In genomic region chr16:44347071-44347901, GRCm38 (mm10) we compare ENCODE assay signal across 8 mouse cellular contexts. TPM values are rescaled to one million over a fixed set of nuclear protein-coding genes. Genes with fewer than 3 reads are reported as not detected.
DNase-seq lines count a peak whose midpoint lies in the region; ATAC-seq and TF ChIP-seq lines count a peak whose summit lies in the region.

Gene Spice1 (plus strand): TSS chr16:44347121.

- 0 out of 2 replicates have a peak, but pooled peaks cover 3% of the 10 kb centered on the region for H3K4me1 ChIP-seq in hindbrain, embryonic 14.5 days (replicated peaks; ENCODE audit: control insufficient read depth, insufficient read depth, low read length)

- peak; percentile 81 for TF ChIP-seq CTCF in Patski (IDR thresholded peaks at IDR 0.05)

- POLR2A ChIA-PET in Patski (lab: Charles Lee): interaction anchor here (0.6 kb wide), 1 partner anchor 81 kb away, joined by 3 read pairs; no protein-coding TSS in a partner anchor

- in situ Hi-C loops in Patski (cut with MboI; ENCODE audit: low pct_unique_long_range_greater_than_20kb): loop anchor here (5.0 kb wide), 1 partner anchor 100 kb away; no protein-coding TSS in a partner anchor

- peak within 1 kb of the TSS; percentile 57 for H3K9ac ChIP-seq in hindbrain, embryonic 14.5 days

- peaks cover 11% of the 10 kb centered on the region for H3K27me3 ChIP-seq in Patski
- H3K27me3 ChIP-seq in hindbrain, embryonic 14.5 days (ENCODE audit: control insufficient read depth, insufficient read depth, low read length): no peaks in the 10 kb centered on the region

- H3K36me3 ChIP-seq in hindbrain, embryonic 14.5 days (replicated peaks; ENCODE audit: control insufficient read depth, insufficient read depth): no peaks in the 10 kb centered on the region

- no peaks in the 10 kb centered on the region for H3K9me3 ChIP-seq in hindbrain, embryonic 14.5 days (ENCODE audit: control insufficient read depth, low read length)

- ATAC-seq in Patski: peak; percentile 99
- peak; percentile 99 for ATAC-seq in hindbrain, embryonic 14.5 days (ENCODE audit: low FRiP score)

- peak within 1 kb of the TSS; percentile 69 for H3K4me2 ChIP-seq in hindbrain, embryonic 14.5 days (replicated peaks)

- under 1% methylated on average over 67 of the region's 67 CpGs for WGBS in hindbrain, embryonic 14.5 days

- CTCF ChIA-PET in Patski (lab: Charles Lee): interaction anchor here (0.8 to 1.5 kb wide), 2 partner anchors 10 to 105 kb away, joined by 3 to 5 read pairs; no protein-coding TSS in a partner anchor

- H3K4me3 ChIP-seq in hindbrain, embryonic 14.5 days (replicated peaks; ENCODE audit: low read length): peak within 1 kb of the TSS; percentile 64

- peak within 1 kb of the TSS; percentile 56; the same call in 1 of the 2 replicates for H3K27ac ChIP-seq in hindbrain, embryonic 14.5 days

- DNase-seq in Patski (ENCODE audit: low read depth, low spot score): peak; percentile 42
- DNase-seq in cerebellum, postnatal 14 days: peak; percentile 96 to 97
- DNase-seq in frontal cortex, postnatal 14 days (ENCODE audit: low spot score in 2 of 2): peak; percentile 76 to 90
- peak; percentile 93 for DNase-seq in hindbrain, embryonic 14.5 days (ENCODE audit: low spot score)
- peak; percentile 86 for DNase-seq in left cerebral cortex, adult 11 months (ENCODE audit: low spot score)
- peak; percentile 96 for DNase-seq in lung, postnatal 4 days
- peak; percentile 87 for DNase-seq in retina, postnatal 7 days (ENCODE audit: low read depth, low spot score)
- DNase-seq in urinary bladder, adult 2 months (ENCODE audit: low spot score): peak; percentile 86

RNA-seq across cellular contexts. Expression of gene Spice1, which starts in this region (rescaled TPM):
- polyA plus RNA-seq in Patski (2021): 22.2 TPM
- 14.6 and 19.9 TPM in 2 replicates for polyA plus RNA-seq in hindbrain, embryonic 14.5 days (2014; fragmentation: Nextera tagmentation; extraction: Ambion mirVana)
- 27.1 and 41.0 TPM in 2 replicates for polyA plus RNA-seq in urinary bladder, adult 2 months (2012; rRNA removed)

Comparison
In these comparisons a context has a peak if more than half of its experiments do, and no peak if none do; other contexts are left out.
1. Peak in every context shown above with its lines: DNase-seq, ATAC-seq, H3K4me3 ChIP-seq and H3K27ac ChIP-seq.
2. DNase-seq: peak in every context shown above with its lines; median percentile 96 in cerebellum, postnatal 14 days; 96 in lung, postnatal 4 days; 93 in hindbrain, embryonic 14.5 days; 87 in retina, postnatal 7 days; 86 in left cerebral cortex, adult 11 months; 86 in urinary bladder, adult 2 months; 83 in frontal cortex, postnatal 14 days; 42 in Patski.